Mouse (Mus musculus) liver, embryonic 16.5 days (tissue): ENCODE measurements around the gene Irgm1. TPM values are rescaled to one million over a fixed set of nuclear protein-coding genes. Genes with fewer than 3 reads are reported as not detected.

Experiments
- ATAC-seq: fragments of 200-750 bp; cut with Nextera tagmentation; 2 replicates; pipeline ENCODE4 v1.8.0; 2017; ENCODE audit warnings: low read depth, mild to moderate bottlenecking, moderate number of reproducible peaks, moderate library complexity
- H3K27ac ChIP-seq: fragments of 300-500 bp; sonication (generic); 2 replicates; pipeline ENCODE4 v1.5.1; 2014; ENCODE audit warnings: mild to moderate bottlenecking, low read length
- H3K27me3 ChIP-seq: fragments of 300-500 bp; sonication (generic); 2 replicates; pipeline ENCODE4 v1.6.1; 2014; ENCODE audit warnings: low read depth, low read length, mixed read lengths; ENCODE audit not compliant: control insufficient read depth, insufficient read depth
- H3K36me3 ChIP-seq: fragments of 300-500 bp; sonication (generic); 2 replicates; pipeline ENCODE4 v1.6.1; 2014; ENCODE audit warnings: mild to moderate bottlenecking; ENCODE audit not compliant: control insufficient read depth, insufficient read depth
- H3K4me1 ChIP-seq: fragments of 300-500 bp; sonication (generic); 2 replicates; pipeline ENCODE4 v1.6.1; 2014; ENCODE audit warnings: low read depth, low read length, mixed read lengths; ENCODE audit not compliant: control insufficient read depth
- H3K4me2 ChIP-seq: fragments of 300-500 bp; sonication (generic); 2 replicates; pipeline ENCODE4 v1.6.1; 2014; ENCODE audit warnings: low read depth, low read length, mixed read lengths
- H3K4me3 ChIP-seq: fragments of 300-500 bp; sonication (generic); 2 replicates; pipeline ENCODE4 v1.5.1; 2014; ENCODE audit warnings: low read depth, mild to moderate bottlenecking, low read length
- H3K9ac ChIP-seq: fragments of 300-500 bp; sonication (generic); 2 replicates; pipeline ENCODE4 v1.6.1; 2014; ENCODE audit warnings: low read depth, low read length
- H3K9me3 ChIP-seq: fragments of 300-500 bp; sonication (generic); replicated peaks from 2 replicates; pipeline ENCODE4 v1.6.1; 2016; ENCODE audit warnings: low read length; ENCODE audit not compliant: control insufficient read depth
- WGBS: fragments of 180-500 bp; shearing (Covaris S2); extraction: QIAGEN DNeasy Blood & Tissue Kit; methylation state at CpG from one replicate; pipeline ENCODE4 v1.1.7; 2014; ENCODE audit not compliant: insufficient replicate concordance; 5-methylcytosine and 5-hydroxymethylcytosine counted together
- polyA plus RNA-seq: library from polyadenylated mRNA; unstranded; fragments of >200 nt; fragmentation: Nextera tagmentation; extraction: Ambion mirVana; gene quantifications from 2 replicates; pipeline ENCODE4 v1.2.1, GENCODE M21; 2015

The Irgm1 gene
- polyA plus RNA-seq, 1 experiment from 2014 or later = 20.6 TPM

DNA sequence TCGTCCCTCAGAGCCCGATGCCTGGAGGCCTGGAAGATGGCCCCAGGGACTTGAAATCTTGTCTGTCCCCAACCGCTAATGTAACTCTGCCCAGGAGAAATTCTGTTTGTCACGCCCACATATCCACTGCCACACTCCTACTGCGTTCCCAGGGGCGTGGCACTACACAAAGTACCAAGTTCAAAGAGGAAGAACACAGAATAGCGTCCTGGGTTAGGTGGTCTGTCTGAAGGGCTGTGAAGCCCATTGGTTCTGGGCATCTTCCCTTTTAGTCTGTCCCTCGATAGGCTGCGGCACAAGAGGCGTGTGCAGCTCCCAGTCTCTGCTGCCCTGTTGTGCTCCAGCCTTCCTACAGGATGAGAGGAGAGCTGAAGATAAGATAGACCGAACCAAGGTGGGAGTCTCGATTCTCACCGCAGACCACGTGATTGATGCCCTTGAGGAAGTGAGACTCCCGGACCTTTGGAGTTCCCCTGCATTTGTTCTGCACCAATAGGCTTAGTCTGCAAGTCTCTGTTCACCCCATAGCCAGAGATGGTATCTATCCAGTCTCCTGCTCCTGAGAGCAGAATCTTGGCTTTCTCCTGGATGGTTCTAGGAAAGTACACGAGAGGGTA lies 33.2 kb downstream of the Irgm1 start:
- Histone ChIP-seq H3K4me2 (peak overlapping the region; percentile 97), H3K27ac (no peak overlapping the region), H3K4me3 (peak overlapping the region; percentile 75), H3K9me3 (no peaks in the 10 kb centered on the region), H3K4me1 (peaks cover 19% of the 10 kb centered on the region), H3K36me3 (no peaks in the 10 kb centered on the region), H3K27me3 (peaks cover 16% of the 10 kb centered on the region), H3K9ac (peak overlapping the region; percentile 71; the same call in 1 of the 2 replicates)
- WGBS = under 1% methylated on average over 16 of the region's 16 CpGs
- no peak for ATAC-seq

DNA sequence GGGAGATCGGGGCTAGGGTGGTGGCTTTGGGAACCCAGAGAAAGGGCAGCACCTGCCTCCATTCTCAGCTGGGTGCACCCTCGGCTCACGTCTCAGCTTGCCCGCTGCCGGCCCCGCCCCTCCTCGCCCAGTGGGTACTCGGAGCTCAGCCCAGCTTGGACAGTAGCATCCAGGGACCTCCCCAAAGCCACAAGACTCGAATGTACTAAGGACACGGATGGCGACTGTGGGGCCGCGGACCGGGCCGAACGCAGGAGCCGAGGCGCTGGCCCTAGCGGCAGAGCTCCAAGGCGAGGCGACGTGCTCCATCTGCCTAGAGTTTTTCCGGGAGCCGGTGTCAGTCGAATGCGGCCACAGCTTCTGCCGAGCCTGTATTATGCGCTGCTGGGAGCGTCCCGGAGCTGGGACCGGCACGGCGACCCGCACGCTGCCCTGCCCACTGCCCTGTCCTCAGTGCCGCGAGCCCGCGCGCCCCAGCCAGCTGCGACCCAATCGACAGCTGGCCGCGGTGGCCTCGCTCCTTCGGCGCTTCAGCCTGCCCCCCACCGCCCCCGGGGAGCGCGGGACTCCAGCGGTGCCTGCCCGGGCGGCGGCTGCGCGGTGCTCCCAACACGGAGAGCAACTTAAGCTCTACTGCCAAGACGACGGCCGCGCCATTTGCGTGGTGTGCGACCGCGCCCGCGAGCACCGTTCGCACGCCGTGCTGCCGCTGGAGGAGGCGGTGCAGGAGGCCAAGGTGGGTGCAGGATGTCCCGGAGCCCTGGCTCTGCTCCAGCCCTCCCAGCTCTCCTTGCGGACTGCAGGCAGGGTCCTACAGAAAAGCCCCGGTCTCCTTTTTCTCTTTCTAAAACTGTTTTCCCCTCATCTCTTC lies 33.9 kb downstream of the Irgm1 start:
- Histone ChIP-seq H3K9ac (peak overlapping the region; percentile 71), H3K4me3 (peak overlapping the region; percentile 75), H3K27me3 (peaks cover 16% of the 10 kb centered on the region), H3K27ac (no peak overlapping the region), H3K9me3 (no peaks in the 10 kb centered on the region), H3K4me1 (peaks cover 22% of the 10 kb centered on the region), H3K4me2 (peak overlapping the region; percentile 97), H3K36me3 (no peaks in the 10 kb centered on the region)
- ATAC-seq = no peak
- WGBS = 0% methylated on average over 77 of the region's 77 CpGs

DNA sequence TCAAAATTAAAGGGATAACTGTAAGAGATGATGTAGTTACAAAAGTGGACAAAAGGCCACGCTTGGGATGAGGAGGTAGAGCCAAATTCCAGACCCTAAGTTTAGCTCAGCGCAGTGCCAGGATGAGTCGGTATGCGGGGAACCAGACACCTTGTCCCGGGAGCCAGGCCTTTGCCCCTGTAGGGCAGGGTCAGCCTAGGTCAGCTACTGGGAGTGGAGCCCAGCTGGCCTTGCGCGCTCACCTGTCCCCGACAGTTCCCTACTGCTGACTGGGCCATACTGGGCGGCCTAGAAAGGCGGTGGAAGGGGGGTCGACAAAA lies 34.5 kb downstream of the Irgm1 start:
- Histone ChIP-seq H3K27me3 (peaks cover 16% of the 10 kb centered on the region), H3K4me3 (peak overlapping the region; percentile 75), H3K36me3 (no peaks in the 10 kb centered on the region), H3K4me1 (peaks cover 22% of the 10 kb centered on the region), H3K27ac (no peak overlapping the region), H3K4me2 (peak overlapping the region; percentile 97), H3K9ac (peak overlapping the region; percentile 71; the same call in 1 of the 2 replicates), H3K9me3 (no peaks in the 10 kb centered on the region)
- 23% methylated on average over 11 of the region's 11 CpGs for WGBS
- ATAC-seq = no peak

DNA sequence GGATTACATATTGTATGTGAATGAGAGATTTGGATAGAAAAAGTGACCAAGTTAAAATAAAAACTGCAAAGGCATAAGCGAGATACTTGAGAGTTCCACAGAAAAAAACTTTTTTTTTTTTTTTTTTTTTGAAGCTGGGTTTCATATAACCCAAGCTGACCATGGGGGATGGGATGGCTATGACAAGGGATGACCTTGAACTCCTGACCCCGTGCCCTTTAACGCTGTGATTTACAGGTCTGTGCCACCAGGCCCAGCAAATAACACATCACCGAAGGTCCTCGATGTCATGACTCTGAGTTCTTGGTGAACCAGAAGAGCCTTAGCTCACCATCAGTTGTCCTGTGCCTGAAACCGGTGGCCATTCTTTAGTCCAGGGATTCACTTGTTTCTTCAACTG lies 35.6 kb downstream of the Irgm1 start:
- Histone ChIP-seq H3K4me2 (no peak overlapping the region), H3K9me3 (no peaks in the 10 kb centered on the region), H3K9ac (no peak overlapping the region), H3K27ac (no peak overlapping the region), H3K36me3 (no peaks in the 10 kb centered on the region), H3K4me1 (peaks cover 22% of the 10 kb centered on the region), H3K4me3 (no peak overlapping the region), H3K27me3 (peaks cover 16% of the 10 kb centered on the region)
- no peak for ATAC-seq
- 66% methylated on average over 6 of the region's 6 CpGs for WGBS

DNA sequence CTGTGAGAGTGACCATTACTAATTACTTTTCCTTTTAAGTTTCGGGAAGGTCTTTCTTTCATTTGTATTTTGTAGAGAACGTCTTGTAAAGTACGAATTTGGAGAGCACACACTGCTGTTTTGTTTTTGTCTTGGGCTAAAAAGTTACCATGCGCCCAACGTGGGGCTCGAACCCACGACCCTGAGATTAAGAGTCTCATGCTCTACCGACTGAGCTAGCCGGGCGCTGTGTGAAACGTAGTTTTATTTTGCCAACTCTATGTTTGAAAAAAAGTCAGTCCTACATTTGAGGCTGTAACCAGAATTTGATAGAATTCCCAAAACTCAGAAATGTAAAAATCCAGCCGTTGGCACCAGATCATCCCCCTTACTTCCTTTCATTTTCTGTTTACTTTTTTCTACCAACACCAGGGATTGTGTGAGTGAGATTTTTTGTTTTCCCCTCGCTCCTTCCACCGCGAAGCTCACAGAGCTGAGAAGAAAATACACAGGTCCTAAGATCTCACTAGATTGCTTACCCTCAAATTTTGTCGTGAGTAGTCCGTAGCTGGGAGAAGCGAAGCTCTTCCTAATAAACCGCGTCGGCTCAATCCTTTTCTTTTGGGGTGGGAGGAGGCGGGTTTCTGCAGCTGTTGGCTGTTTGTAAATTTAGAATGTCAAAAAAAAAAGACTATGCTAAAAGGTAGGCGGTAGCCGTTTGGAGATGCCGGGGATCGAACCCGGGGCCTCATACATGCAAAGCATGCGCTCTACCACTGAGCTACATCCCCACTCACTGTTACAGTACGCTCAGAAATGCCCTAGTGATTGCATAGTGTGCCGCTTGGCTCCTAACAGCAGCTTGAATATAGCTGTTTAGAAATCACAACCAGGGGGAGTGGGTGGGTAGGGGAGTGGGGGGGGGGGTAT lies 37.5 kb downstream of the Irgm1 start:
- Histone ChIP-seq H3K27me3 (peaks cover 16% of the 10 kb centered on the region), H3K4me2 (peak overlapping the region; percentile 67), H3K9ac (peak overlapping the region; percentile 54), H3K9me3 (no peaks in the 10 kb centered on the region), H3K4me1 (peaks cover 22% of the 10 kb centered on the region), H3K4me3 (peak overlapping the region; percentile 67), H3K27ac (peak overlapping the region; percentile 64), H3K36me3 (no peaks in the 10 kb centered on the region)
- under 1% methylated on average over 30 of the region's 30 CpGs for WGBS
- ATAC-seq = peak; percentile 84

DNA sequence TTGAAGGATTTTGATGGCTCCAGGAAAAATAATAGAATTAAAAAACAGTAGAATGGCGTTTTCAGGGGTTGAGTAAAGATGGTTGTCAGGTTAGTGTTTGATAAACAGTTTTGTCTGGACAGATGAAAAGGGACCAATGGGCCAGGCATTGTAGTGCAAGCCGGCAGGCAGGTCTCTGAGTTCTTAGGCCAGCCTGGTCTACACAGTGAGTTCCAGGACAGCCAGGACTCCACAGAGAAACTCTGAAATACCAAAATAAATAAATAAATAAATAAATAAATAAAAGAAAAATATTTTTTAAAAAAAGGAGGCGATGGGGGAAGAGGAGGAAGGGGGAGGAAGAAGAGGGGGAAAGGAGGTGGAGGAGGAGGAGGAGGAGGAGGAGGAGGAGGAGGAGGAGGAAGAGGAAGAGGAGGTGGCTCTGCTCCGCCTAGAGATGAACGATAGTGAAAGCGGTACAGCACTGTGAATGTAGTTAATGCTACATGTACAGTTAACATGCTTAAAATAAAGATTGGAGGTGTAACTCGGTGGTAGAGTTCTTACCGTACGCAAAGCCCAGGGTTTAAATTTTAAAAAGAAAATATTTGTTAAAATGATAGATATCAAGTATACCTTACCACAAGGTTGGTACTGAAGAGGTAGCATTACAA lies 38.3 kb downstream of the Irgm1 start:
- peak overlapping the region; percentile 67 for H3K4me3 ChIP-seq
- peak; percentile 33 for ATAC-seq
- H3K9ac ChIP-seq = no peak overlapping the region
- peak overlapping the region; percentile 67 for H3K4me2 ChIP-seq
- H3K4me1 ChIP-seq = peaks cover 18% of the 10 kb centered on the region
- H3K9me3 ChIP-seq = no peaks in the 10 kb centered on the region
- H3K36me3 ChIP-seq = no peaks in the 10 kb centered on the region
- 16% methylated on average over 9 of the region's 9 CpGs for WGBS
- peak overlapping the region; percentile 39; the same call in 1 of the 2 replicates for H3K27ac ChIP-seq
- peaks cover 16% of the 10 kb centered on the region for H3K27me3 ChIP-seq

DNA sequence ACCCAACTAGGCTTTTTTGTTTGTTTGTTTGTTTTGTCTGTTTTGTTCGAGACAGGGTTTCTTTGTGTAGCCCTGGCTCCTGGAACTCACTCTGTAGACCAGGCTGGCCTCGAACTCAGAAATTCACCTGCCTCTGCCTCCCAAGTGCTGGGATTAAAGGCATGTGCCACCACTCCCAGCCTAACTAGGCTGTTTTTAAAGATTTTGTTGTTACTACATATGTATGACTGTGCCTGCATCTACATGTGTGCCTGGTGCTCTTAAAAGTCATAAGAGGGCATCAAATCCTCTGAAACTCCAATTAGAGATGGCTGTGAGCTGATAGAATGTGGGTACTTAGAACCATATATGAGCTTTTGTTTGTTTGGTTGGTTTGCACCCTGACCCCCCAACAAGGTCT lies 40.2 kb downstream of the Irgm1 start:
- no peak overlapping the region for H3K27ac ChIP-seq
- no peak for ATAC-seq
- peaks cover 14% of the 10 kb centered on the region for H3K4me1 ChIP-seq
- H3K4me3 ChIP-seq = no peak overlapping the region
- no peaks in the 10 kb centered on the region; the same call in 1 of the 2 replicates for H3K9me3 ChIP-seq
- peaks cover 9% of the 10 kb centered on the region for H3K27me3 ChIP-seq
- 60% methylated on average over 2 of the region's 2 CpGs for WGBS
- H3K9ac ChIP-seq = no peak overlapping the region
- no peak overlapping the region for H3K4me2 ChIP-seq
- no peaks in the 10 kb centered on the region for H3K36me3 ChIP-seq

DNA sequence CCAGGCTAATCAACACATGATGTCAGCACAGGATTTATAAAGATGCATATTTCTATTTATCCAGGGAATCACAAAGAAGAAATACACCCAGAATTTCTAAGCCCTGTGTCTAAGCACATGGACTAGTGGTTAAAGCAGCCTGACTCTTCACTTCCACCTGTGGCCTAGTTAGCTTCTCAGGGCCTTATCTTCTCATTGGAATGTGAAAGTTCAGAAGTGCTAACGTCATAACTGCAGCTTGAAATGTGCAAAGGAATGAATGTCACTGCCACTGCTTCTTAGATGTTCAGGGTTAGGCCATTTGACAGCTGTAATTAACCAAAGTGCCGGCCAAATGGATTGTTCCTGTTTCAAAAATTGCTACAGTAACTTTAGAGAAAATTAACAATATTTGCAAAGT lies 41.2 kb downstream of the Irgm1 start:
- no peak for ATAC-seq
- Histone ChIP-seq H3K4me3 (no peak overlapping the region), H3K27me3 (peaks cover 8% of the 10 kb centered on the region), H3K4me1 (peaks cover 14% of the 10 kb centered on the region), H3K27ac (no peak overlapping the region), H3K36me3 (no peaks in the 10 kb centered on the region), H3K4me2 (no peak overlapping the region), H3K9me3 (no peaks in the 10 kb centered on the region; the same call in 1 of the 2 replicates), H3K9ac (no peak overlapping the region)
- 45% methylated on average over 2 of the region's 2 CpGs for WGBS
